Mouse (Mus musculus) naive thymus-derived CD4-positive, alpha-beta T cell, adult 2 months (primary cell): ENCODE measurements around the gene Gm49776.
"Not testable (repeated sequence)": the region's sequence is repeated elsewhere in the genome, so short reads cannot be mapped to it uniquely, and the experiment has no call there.

ENCODE experiments used
- DNase-seq: peaks from one replicate; pipeline ENCODE4 v3.0.0-alpha.2; 2011; ENCODE audit warnings: low read depth

Gene Gm49776

DNA sequence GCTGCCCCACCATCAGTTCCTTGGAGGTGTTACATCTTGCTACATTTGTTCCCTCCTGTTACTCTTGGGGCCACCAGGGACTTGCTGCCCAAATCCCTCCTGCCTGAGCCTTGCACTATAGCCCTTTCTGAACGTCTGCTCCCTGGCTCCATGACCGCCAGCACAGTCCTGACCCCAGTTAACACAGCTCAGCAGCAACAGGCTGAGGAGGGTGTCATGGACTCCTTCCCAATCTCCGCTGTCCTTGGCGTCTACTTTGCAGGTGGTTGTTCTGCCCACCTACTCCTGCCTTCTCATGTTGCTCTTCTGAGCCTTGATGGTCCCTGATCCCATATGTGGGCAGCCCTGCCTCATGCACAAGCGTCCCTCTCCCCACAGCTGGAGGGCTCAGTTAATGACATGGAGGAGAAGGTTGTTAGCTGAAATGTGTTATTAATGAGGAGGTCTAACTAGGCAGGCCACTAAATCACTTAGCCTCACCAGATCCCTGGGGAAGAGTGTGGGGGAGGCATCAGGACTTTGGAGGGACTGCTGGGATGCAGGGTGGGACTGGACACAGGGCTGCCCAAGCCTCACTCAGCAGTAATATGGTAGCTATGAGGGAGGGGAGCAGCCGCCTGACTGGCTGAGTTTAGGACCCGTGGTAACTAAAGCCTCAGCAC, 54.6 kb downstream of the Gm49776 start:
- DNase-seq = no peak

DNA sequence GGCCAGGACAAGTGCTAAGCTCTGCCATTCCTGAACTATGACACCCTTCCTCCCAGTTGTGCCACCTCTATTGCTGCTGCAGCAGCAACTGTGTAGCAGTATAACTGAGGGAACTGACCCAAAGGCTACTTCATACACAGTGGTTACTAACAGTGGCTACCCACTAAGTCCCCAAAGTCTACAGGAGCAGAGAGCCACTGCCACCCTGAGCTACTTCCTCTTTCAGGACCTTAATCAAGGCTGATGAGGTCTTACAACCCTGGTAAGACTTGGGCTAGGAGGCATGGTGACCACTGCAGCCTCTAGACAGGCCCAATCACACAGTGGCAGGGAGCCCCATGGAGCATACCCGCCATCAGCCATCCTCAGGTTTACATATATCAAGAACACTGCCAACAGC, 56.1 kb downstream of the Gm49776 start:
- DNase-seq = no peak

DNA sequence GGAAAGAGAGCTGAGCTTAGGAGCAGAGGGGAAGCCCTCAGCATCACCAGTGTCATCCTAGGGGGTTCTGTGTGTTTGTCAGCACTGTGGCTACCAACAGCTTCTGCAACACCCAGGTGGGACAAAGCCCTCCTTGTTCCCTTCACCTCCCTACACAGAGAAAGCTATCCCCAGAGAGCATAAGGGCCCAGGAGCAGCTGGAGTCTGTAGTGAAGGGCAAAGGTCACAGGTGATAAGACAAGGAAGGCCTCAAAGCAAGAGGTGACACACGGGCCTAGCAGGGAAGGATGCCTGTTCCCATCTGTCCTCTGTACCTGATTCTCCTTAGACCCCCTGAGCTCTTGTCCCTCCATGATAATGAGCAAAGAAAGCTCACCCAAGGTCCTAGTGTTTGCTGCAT, 56.5 kb downstream of the Gm49776 start:
- no peak for DNase-seq

DNA sequence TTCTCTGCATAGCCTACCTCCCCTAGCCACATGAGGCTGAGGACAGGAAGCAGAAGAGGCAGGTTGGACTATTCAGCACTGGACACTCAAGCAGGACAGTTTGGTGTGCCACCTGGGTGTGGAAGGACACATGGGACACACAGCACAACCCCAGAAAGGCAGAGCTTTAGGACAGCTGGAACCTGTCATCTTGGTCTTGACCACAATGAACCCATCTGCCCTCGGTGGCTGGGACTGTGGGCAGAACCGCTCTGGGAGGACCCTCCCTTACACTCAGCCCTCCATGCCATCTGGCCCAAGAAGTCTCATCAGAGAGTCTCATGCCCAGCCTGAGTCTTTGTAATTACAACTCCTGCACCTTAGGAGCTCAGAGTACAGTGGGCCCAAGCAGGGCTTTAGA, 58.1 kb downstream of the Gm49776 start:
- DNase-seq = no peak

DNA sequence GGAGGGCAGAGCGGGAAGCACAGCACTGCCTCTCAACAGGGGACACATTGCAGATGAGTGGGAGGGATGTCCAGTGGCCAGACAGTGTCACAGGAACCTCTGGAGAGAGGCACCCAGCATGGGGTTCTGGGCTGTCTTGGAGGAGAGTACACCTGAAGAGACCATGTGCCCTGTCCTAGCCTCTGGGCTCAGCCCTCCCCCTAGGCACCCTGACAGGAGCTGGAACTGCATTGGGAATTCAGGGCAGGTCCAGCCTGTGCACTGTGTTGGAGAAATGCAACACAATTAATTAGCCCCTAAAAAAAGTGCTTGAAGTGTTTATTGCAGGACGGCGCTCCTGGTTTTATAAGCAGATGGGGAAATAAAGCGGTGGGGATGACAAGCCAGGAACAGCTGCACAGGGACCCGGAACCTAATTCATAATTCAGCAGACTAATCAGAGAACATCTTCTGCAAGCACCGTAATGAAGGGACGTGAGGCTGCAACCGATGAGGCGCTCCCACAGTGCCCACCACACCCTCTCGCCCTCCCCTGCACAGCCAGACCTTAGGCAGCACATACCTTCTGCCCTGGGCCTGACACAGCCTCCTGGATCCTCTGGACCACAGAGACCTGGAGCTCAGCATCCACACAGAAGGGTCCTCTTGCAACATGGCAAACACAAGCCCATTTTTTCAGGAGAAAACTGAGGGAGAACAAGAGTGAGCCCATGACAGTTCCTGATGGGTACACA, 59.6 kb downstream of the Gm49776 start:
- no peak for DNase-seq

DNA sequence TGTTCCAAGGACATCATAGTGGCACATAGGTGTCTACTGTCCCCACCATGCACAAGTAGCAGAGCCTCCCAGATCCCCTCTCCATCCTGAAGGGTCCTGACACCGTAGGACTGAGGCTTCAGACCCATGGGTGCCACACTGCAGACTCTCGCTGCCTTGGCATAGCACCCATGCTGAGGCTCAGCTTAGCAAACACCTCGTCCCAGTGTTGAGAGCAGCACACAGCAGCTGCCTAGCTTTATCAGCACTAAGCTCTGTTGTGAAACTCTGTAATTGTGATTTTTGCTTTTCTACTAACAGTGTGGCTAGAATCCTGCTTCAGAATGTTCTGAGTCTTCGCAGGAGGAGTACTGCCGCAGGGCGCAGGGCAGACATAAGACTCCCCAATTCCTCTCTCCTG, 60.2 kb downstream of the Gm49776 start:
- no peak for DNase-seq

DNA sequence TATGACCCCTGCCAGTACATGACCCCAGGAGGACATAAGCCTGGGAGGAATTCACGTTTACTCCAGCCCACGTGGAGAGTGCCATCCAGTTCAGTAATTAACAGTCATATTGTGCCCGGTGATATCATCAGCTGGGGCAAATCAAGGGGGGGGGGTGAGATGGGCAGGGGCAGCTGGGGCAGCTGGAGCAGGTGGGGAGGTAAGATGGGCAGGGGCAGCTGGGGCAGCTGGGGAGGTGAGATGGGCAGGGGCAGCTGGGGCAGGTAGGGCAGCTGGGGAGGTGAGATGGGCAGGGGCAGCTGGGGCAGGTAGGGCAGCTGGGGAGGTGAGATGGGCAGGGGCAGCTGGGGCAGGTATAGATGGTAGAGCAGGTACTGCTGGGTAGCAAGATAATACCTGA, 62.6 kb downstream of the Gm49776 start:
- not testable (repeated sequence) for DNase-seq
